ENCODE assay signal across 8 mouse cellular contexts in genomic region chr11:49251380-49251761, GRCm38 (mm10). TPM values are rescaled to one million over a fixed set of nuclear protein-coding genes. Genes with fewer than 3 reads are reported as not detected.
DNase-seq lines count a peak whose midpoint lies in the region; ATAC-seq and TF ChIP-seq lines count a peak whose summit lies in the region.

No protein-coding gene starts in this region.

- no peak for TF ChIP-seq POLR2A in cerebellum, adult 2 months (IDR thresholded peaks at IDR 0.05; ENCODE audit: borderline replicate concordance, insufficient read depth, low read length)

- peak overlapping the region; percentile 96 for H3K27ac ChIP-seq in kidney, embryonic 15.5 days
- peak overlapping the region; percentile 96; the same call in 1 of the 2 replicates for H3K27ac ChIP-seq in embryonic facial prominence, embryonic 10.5 days (replicated peaks)
- peak overlapping the region; percentile 88; the same call in 1 of the 2 replicates for H3K27ac ChIP-seq in intestine, embryonic 14.5 days (ENCODE audit: low read depth)
- no peak overlapping the region for H3K27ac ChIP-seq in midbrain, postnatal 0 days (ENCODE audit: low read depth, low read length)
- no peak overlapping the region for H3K27ac ChIP-seq in cerebellum, adult 2 months (ENCODE audit: insufficient read depth, low read length)

- no peak for TF ChIP-seq CTCF in midbrain, postnatal 0 days (IDR thresholded peaks at IDR 0.05)
- no peak for TF ChIP-seq CTCF in cerebellum, adult 2 months (IDR thresholded peaks at IDR 0.05; ENCODE audit: borderline replicate concordance, insufficient read depth, low read depth, low read length)

- no peaks in the 10 kb centered on the region for H3K27me3 ChIP-seq in kidney, embryonic 15.5 days
- H3K27me3 ChIP-seq in embryonic facial prominence, embryonic 10.5 days (replicated peaks; ENCODE audit: low read depth, poor library complexity, severe bottlenecking) = no peaks in the 10 kb centered on the region
- no peaks in the 10 kb centered on the region for H3K27me3 ChIP-seq in intestine, embryonic 14.5 days (replicated peaks; ENCODE audit: control insufficient read depth, insufficient read depth, low read length)
- no peaks in the 10 kb centered on the region for H3K27me3 ChIP-seq in midbrain, postnatal 0 days (ENCODE audit: insufficient read depth, low read length)
- no peaks in the 10 kb centered on the region for H3K27me3 ChIP-seq in cerebellum, adult 2 months (ENCODE audit: control insufficient read depth, insufficient read depth, low read length)

- peak overlapping the region; percentile 77 for H3K4me3 ChIP-seq in kidney, embryonic 15.5 days (replicated peaks)
- H3K4me3 ChIP-seq in embryonic facial prominence, embryonic 10.5 days = peak overlapping the region; percentile 83
- peak overlapping the region; percentile 65 for H3K4me3 ChIP-seq in intestine, embryonic 14.5 days (ENCODE audit: low read depth, low read length)
- peak overlapping the region; percentile 59; the same call in 1 of the 2 replicates for H3K4me3 ChIP-seq in midbrain, postnatal 0 days (ENCODE audit: low read depth, low read length)
- H3K4me3 ChIP-seq in cerebellum, adult 2 months (replicated peaks; ENCODE audit: insufficient read depth, low read depth, low read length) = no peak overlapping the region

- peaks cover 43% of the 10 kb centered on the region for H3K36me3 ChIP-seq in kidney, embryonic 15.5 days
- peaks cover 42% of the 10 kb centered on the region for H3K36me3 ChIP-seq in embryonic facial prominence, embryonic 10.5 days (replicated peaks)
- H3K36me3 ChIP-seq in intestine, embryonic 14.5 days (ENCODE audit: control insufficient read depth, insufficient read depth, low read length) = peaks cover 34% of the 10 kb centered on the region
- peaks cover 3% of the 10 kb centered on the region; the same call in 1 of the 2 replicates for H3K36me3 ChIP-seq in midbrain, postnatal 0 days (ENCODE audit: insufficient read depth, low read length)

- WGBS in kidney, embryonic 15.5 days = 58% methylated on average over 7 of the region's 7 CpGs
- 71% methylated on average over 7 of the region's 7 CpGs for WGBS in embryonic facial prominence, embryonic 10.5 days
- WGBS in intestine, embryonic 14.5 days = 56% methylated on average over 7 of the region's 7 CpGs
- WGBS in midbrain, postnatal 0 days = 66% methylated on average over 7 of the region's 7 CpGs
- 79% methylated on average over 7 of the region's 7 CpGs for WGBS in cerebellum, adult 2 months

- ATAC-seq in kidney, embryonic 15.5 days (replicated peaks; ENCODE audit: low FRiP score) = no peak
- ATAC-seq in intestine, embryonic 14.5 days (replicated peaks; ENCODE audit: low FRiP score, low TSS enrichment, low read depth) = no peak
- no peak for ATAC-seq in midbrain, postnatal 0 days (ENCODE audit: low FRiP score)

- no peaks in the 10 kb centered on the region for H3K9me3 ChIP-seq in kidney, embryonic 15.5 days (replicated peaks)
- no peaks in the 10 kb centered on the region for H3K9me3 ChIP-seq in embryonic facial prominence, embryonic 10.5 days
- H3K9me3 ChIP-seq in intestine, embryonic 14.5 days (ENCODE audit: control insufficient read depth, low read length) = no peaks in the 10 kb centered on the region
- no peaks in the 10 kb centered on the region for H3K9me3 ChIP-seq in midbrain, postnatal 0 days (ENCODE audit: low read length)

- H3K9ac ChIP-seq in kidney, embryonic 15.5 days = peak overlapping the region; percentile 83
- peak overlapping the region; percentile 78 for H3K9ac ChIP-seq in intestine, embryonic 14.5 days (ENCODE audit: low read length)
- H3K9ac ChIP-seq in midbrain, postnatal 0 days (replicated peaks; ENCODE audit: low read length, poor library complexity, severe bottlenecking) = 0 out of 2 replicates have a peak overlapping the region, but pooled peaks have one; percentile 72

- H3K4me2 ChIP-seq in kidney, embryonic 15.5 days = peak overlapping the region; percentile 74
- peak overlapping the region; percentile 87 for H3K4me2 ChIP-seq in intestine, embryonic 14.5 days (ENCODE audit: low read length)
- peak overlapping the region; percentile 93; the same call in 1 of the 2 replicates for H3K4me2 ChIP-seq in midbrain, postnatal 0 days (ENCODE audit: low read depth, low read length, poor library complexity, severe bottlenecking)

- DNase-seq in kidney, postnatal 4 days = no peak
- no peak for DNase-seq in embryonic facial prominence, embryonic 10.5 days (ENCODE audit: low spot score)
- DNase-seq in intestine, embryonic 14.5 days (ENCODE audit: low spot score) = no peak
- DNase-seq in midbrain, postnatal 0 days (ENCODE audit: low spot score) = no peak
- no peak for DNase-seq in cerebellum, adult 2 months
- no peak for DNase-seq in spleen, postnatal 10 days (ENCODE audit: low spot score in 2 of 2)
- no peak for DNase-seq in layer of hippocampus, postnatal 36 days

- H3K4me1 ChIP-seq in kidney, embryonic 15.5 days = peaks cover 62% of the 10 kb centered on the region
- peaks cover 48% of the 10 kb centered on the region for H3K4me1 ChIP-seq in embryonic facial prominence, embryonic 10.5 days
- H3K4me1 ChIP-seq in intestine, embryonic 14.5 days (replicated peaks; ENCODE audit: control insufficient read depth, insufficient read depth, low read length) = peaks cover 45% of the 10 kb centered on the region
- peaks cover 7% of the 10 kb centered on the region for H3K4me1 ChIP-seq in midbrain, postnatal 0 days (ENCODE audit: insufficient read depth, low read length)
- no peaks in the 10 kb centered on the region for H3K4me1 ChIP-seq in cerebellum, adult 2 months (ENCODE audit: control insufficient read depth, insufficient read depth, low read length)

RNA-seq across cellular contexts. Expression of gene Mgat1, which starts 7.4 kb away (rescaled TPM):
- 66.7 and 75.0 TPM in 2 replicates for polyA plus RNA-seq in kidney, embryonic 15.5 days (2015; fragmentation: Nextera tagmentation; extraction: Ambion mirVana)
- polyA plus RNA-seq in embryonic facial prominence, embryonic 10.5 days (2016; fragmentation: Nextera tagmentation; extraction: Ambion mirVana) = 34.8 and 40.3 TPM in 2 replicates
- 52.9 and 55.4 TPM in 2 replicates for polyA plus RNA-seq in intestine, embryonic 14.5 days (2014; fragmentation: Nextera tagmentation; extraction: Ambion mirVana)
- 88.1 and 102 TPM in 2 replicates for total RNA-seq in midbrain, postnatal 0 days (2014; rRNA removed)
- 33.9 and 35.4 TPM in 2 replicates for polyA plus RNA-seq in midbrain, postnatal 0 days (2015; fragmentation: Nextera tagmentation; extraction: Ambion mirVana)
- polyA plus RNA-seq in cerebellum, adult 2 months (2012; rRNA removed) = 56.4 and 61.2 TPM in 2 replicates
- 10 to 100 TPM; 52.0 to 54.4 TPM for total RNA-seq in layer of hippocampus, postnatal 36 days (2021)

RNA-seq across cellular contexts. Expression of gene Olfr1393, which starts 26.7 kb away (rescaled TPM):
- not detected in 2 replicates for polyA plus RNA-seq in kidney, embryonic 15.5 days (2015; fragmentation: Nextera tagmentation; extraction: Ambion mirVana)
- 0.10 TPM in 1 of 2 replicates, not detected in the other for polyA plus RNA-seq in embryonic facial prominence, embryonic 10.5 days (2016; fragmentation: Nextera tagmentation; extraction: Ambion mirVana)
- polyA plus RNA-seq in intestine, embryonic 14.5 days (2014; fragmentation: Nextera tagmentation; extraction: Ambion mirVana) = 0.12 TPM in 1 of 2 replicates, not detected in the other
- 0.19 and 1.4 TPM in 2 replicates for total RNA-seq in midbrain, postnatal 0 days (2014; rRNA removed)
- 0.21 TPM in 1 of 2 replicates, not detected in the other for polyA plus RNA-seq in midbrain, postnatal 0 days (2015; fragmentation: Nextera tagmentation; extraction: Ambion mirVana)
- polyA plus RNA-seq in cerebellum, adult 2 months (2012; rRNA removed) = 0.08 TPM in 1 of 2 replicates, not detected in the other
- not detected for total RNA-seq in layer of hippocampus, postnatal 36 days (2021)

RNA-seq across cellular contexts. Expression of gene Olfr1392, which starts 33.7 kb away (rescaled TPM):
- polyA plus RNA-seq in kidney, embryonic 15.5 days (2015; fragmentation: Nextera tagmentation; extraction: Ambion mirVana) = 0.10 and 0.15 TPM in 2 replicates
- 0.06 TPM in 1 of 2 replicates, not detected in the other for polyA plus RNA-seq in embryonic facial prominence, embryonic 10.5 days (2016; fragmentation: Nextera tagmentation; extraction: Ambion mirVana)
- not detected in 2 replicates for polyA plus RNA-seq in intestine, embryonic 14.5 days (2014; fragmentation: Nextera tagmentation; extraction: Ambion mirVana)
- total RNA-seq in midbrain, postnatal 0 days (2014; rRNA removed) = 0.52 and 0.60 TPM in 2 replicates
- 0.14 TPM in 1 of 2 replicates, not detected in the other for polyA plus RNA-seq in midbrain, postnatal 0 days (2015; fragmentation: Nextera tagmentation; extraction: Ambion mirVana)
- polyA plus RNA-seq in cerebellum, adult 2 months (2012; rRNA removed) = 0.08 and 0.15 TPM in 2 replicates
- total RNA-seq in layer of hippocampus, postnatal 36 days (2021) = not detected

RNA-seq across cellular contexts. Expression of gene Zfp62, which starts 48.3 kb away (rescaled TPM):
- polyA plus RNA-seq in kidney, embryonic 15.5 days (2015; fragmentation: Nextera tagmentation; extraction: Ambion mirVana) = 40.5 and 41.9 TPM in 2 replicates
- polyA plus RNA-seq in embryonic facial prominence, embryonic 10.5 days (2016; fragmentation: Nextera tagmentation; extraction: Ambion mirVana) = 46.8 and 50.0 TPM in 2 replicates
- 34.5 and 39.6 TPM in 2 replicates for polyA plus RNA-seq in intestine, embryonic 14.5 days (2014; fragmentation: Nextera tagmentation; extraction: Ambion mirVana)
- 25.6 and 40.2 TPM in 2 replicates for total RNA-seq in midbrain, postnatal 0 days (2014; rRNA removed)
- polyA plus RNA-seq in midbrain, postnatal 0 days (2015; fragmentation: Nextera tagmentation; extraction: Ambion mirVana) = 26.0 and 26.6 TPM in 2 replicates
- polyA plus RNA-seq in cerebellum, adult 2 months (2012; rRNA removed) = 22.6 and 24.6 TPM in 2 replicates
- 10 to 100 TPM; 45.0 to 48.7 TPM for total RNA-seq in layer of hippocampus, postnatal 36 days (2021)

RNA-seq across cellular contexts. Expression of gene Olfr10, which starts 53.2 kb away (rescaled TPM):
- polyA plus RNA-seq in kidney, embryonic 15.5 days (2015; fragmentation: Nextera tagmentation; extraction: Ambion mirVana) = not detected in 2 replicates
- polyA plus RNA-seq in embryonic facial prominence, embryonic 10.5 days (2016; fragmentation: Nextera tagmentation; extraction: Ambion mirVana) = not detected in 2 replicates
- not detected in 2 replicates for polyA plus RNA-seq in intestine, embryonic 14.5 days (2014; fragmentation: Nextera tagmentation; extraction: Ambion mirVana)
- total RNA-seq in midbrain, postnatal 0 days (2014; rRNA removed) = 0.09 TPM in 1 of 2 replicates, not detected in the other
- polyA plus RNA-seq in midbrain, postnatal 0 days (2015; fragmentation: Nextera tagmentation; extraction: Ambion mirVana) = not detected in 2 replicates
- polyA plus RNA-seq in cerebellum, adult 2 months (2012; rRNA removed) = not detected in 2 replicates
- not detected for total RNA-seq in layer of hippocampus, postnatal 36 days (2021)

Comparison
In these comparisons a context has a peak if more than half of its experiments do, and no peak if none do; other contexts are left out.
1. H3K27ac ChIP-seq: peak in kidney, embryonic 15.5 days (single experiment), embryonic facial prominence, embryonic 10.5 days (single experiment) and intestine, embryonic 14.5 days (single experiment); none in midbrain, postnatal 0 days (single experiment) and cerebellum, adult 2 months (single experiment).
2. Peak in every context shown above with its lines, with median percentiles within 50 percentile points of each other: H3K4me2 ChIP-seq and H3K9ac ChIP-seq.